Comparison of ENCODE assay signal across 25 mouse cellular contexts in the genomic region with DNA sequence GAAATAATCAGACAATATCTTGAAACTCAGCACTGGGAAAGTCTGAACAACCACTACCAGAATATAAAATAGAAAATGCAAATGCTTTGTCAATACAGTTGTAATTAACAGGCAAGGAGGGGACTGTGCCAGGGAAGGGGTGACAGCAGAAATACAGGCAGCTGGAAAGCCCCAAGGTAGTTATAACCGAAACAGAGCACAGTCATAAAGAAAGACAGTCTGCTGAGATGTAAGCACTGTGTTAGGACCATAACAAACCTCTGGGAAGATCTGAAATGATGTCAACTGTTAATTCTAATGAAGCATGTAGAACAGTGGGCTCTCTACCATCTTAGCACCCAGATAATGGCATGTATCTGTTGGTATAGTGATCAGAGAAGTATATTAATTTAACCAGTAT.
"Had no signal": no experiment of that assay in that cellular context is flagged by ENCODE, and none has a peak within 500 bp of the region (broad histone marks: within the 10 kb centered on the region; RNA-seq: fewer than 3 reads in every experiment).

No protein-coding gene starts in this region.

- H3K4me1 ChIP-seq: heart, embryonic 13.5 days; heart, embryonic 15.5 days; hindbrain, embryonic 13.5 days; hindbrain, embryonic 15.5 days; kidney, embryonic 15.5 days; limb, embryonic 10.5 days; limb, embryonic 12.5 days had no signal

- H3K27me3 ChIP-seq: heart, embryonic 13.5 days; heart, embryonic 15.5 days; hindbrain, embryonic 13.5 days; hindbrain, embryonic 15.5 days; kidney, embryonic 15.5 days; limb, embryonic 12.5 days had no signal

- H3K27ac ChIP-seq: heart, adult 2 months; heart, embryonic 13.5 days; heart, embryonic 15.5 days; hindbrain, embryonic 13.5 days; hindbrain, embryonic 15.5 days; hindbrain, postnatal 0 days; kidney, embryonic 15.5 days; kidney, postnatal 0 days; layer of hippocampus, adult 2 months; left cerebral cortex, adult 2 months; limb, embryonic 10.5 days; limb, embryonic 12.5 days had no signal

- H3K4me2 ChIP-seq: heart, embryonic 11.5 days; heart, embryonic 13.5 days; heart, embryonic 15.5 days; hindbrain, embryonic 13.5 days; hindbrain, embryonic 15.5 days; kidney, embryonic 15.5 days; limb, embryonic 12.5 days had no signal

- DNase-seq: gastrocnemius, postnatal 14 days; gastrocnemius, postnatal 36 days; heart, adult 11 months; heart, adult 2 months; heart, postnatal 14 days; heart, postnatal 36 days; kidney, adult 11 months; kidney, adult 2 months; kidney, adult 9 months; kidney, postnatal 14 days; kidney, postnatal 4 days; liver had no signal

- H3K9me3 ChIP-seq: heart, embryonic 13.5 days; heart, embryonic 15.5 days; hindbrain, embryonic 13.5 days; hindbrain, embryonic 15.5 days; kidney, embryonic 15.5 days; limb, embryonic 10.5 days; limb, embryonic 12.5 days had no signal

- H3K9ac ChIP-seq: heart, embryonic 13.5 days; heart, embryonic 15.5 days; hindbrain, embryonic 13.5 days; hindbrain, embryonic 15.5 days; kidney, embryonic 15.5 days; limb, embryonic 12.5 days had no signal

- H3K36me3 ChIP-seq: heart, embryonic 13.5 days; heart, embryonic 15.5 days; hindbrain, embryonic 13.5 days; hindbrain, embryonic 15.5 days; kidney, embryonic 15.5 days; limb, embryonic 10.5 days; limb, embryonic 12.5 days had no signal

- H3K4me3 ChIP-seq: heart, adult 2 months; heart, embryonic 13.5 days; heart, embryonic 15.5 days; hindbrain, embryonic 13.5 days; hindbrain, embryonic 15.5 days; kidney, embryonic 15.5 days; layer of hippocampus, adult 2 months; left cerebral cortex, adult 2 months; limb, embryonic 10.5 days; limb, embryonic 12.5 days had no signal

- ATAC-seq: hindbrain, postnatal 0 days; intestine, embryonic 16.5 days had no signal
